Comparison of ENCODE assay signal across 17 mouse cellular contexts in genomic region chr5:15697719-15698118, GRCm38 (mm10). TPM values are rescaled to one million over a fixed set of nuclear protein-coding genes. Genes with fewer than 3 reads are reported as not detected.
"Had no signal": no experiment of that assay in that cellular context is flagged by ENCODE, and none has a peak within 500 bp of the region (broad histone marks: within the 10 kb centered on the region; RNA-seq: fewer than 3 reads in every experiment).

No protein-coding gene starts in this region.

RNA-seq across cellular contexts. Expression of gene Speer4c, which starts 16.4 kb away (rescaled TPM):
- polyA plus RNA-seq: frontal cortex, adult 2 months; heart, embryonic 10.5 days; heart, embryonic 13.5 days; heart, embryonic 16.5 days; hindbrain, embryonic 10.5 days; hindbrain, embryonic 12.5 days; hindbrain, embryonic 15.5 days; hindbrain, postnatal 0 days; intestine, embryonic 14.5 days; intestine, embryonic 16.5 days; kidney, adult 2 months; kidney, embryonic 15.5 days; limb, embryonic 10.5 days; limb, embryonic 12.5 days; limb, embryonic 15.5 days; liver, adult 2 months; liver, embryonic 12.5 days had no signal

RNA-seq across cellular contexts. Expression of gene 4930572O03Rik, which starts 40.9 kb away (rescaled TPM):
- polyA plus RNA-seq: frontal cortex, adult 2 months; heart, embryonic 10.5 days; heart, embryonic 13.5 days; heart, embryonic 16.5 days; hindbrain, embryonic 10.5 days; hindbrain, embryonic 12.5 days; hindbrain, embryonic 15.5 days; hindbrain, postnatal 0 days; intestine, embryonic 14.5 days; intestine, embryonic 16.5 days; kidney, adult 2 months; kidney, embryonic 15.5 days; limb, embryonic 10.5 days; limb, embryonic 12.5 days; limb, embryonic 15.5 days; liver, adult 2 months; liver, embryonic 12.5 days had no signal
